Mouse (Mus musculus) stomach, postnatal 0 days (tissue): ENCODE measurements at regions not wholly inside any gene's neighbourhood (a gene's known extent, or its start where the extent isn't known, plus 50 kb on each side); places are given as distances from the start of the nearest gene placed in this dataset.

ENCODE experiments used
- ATAC-seq: fragments of 200-750 bp; cut with Nextera tagmentation; 2 replicates; pipeline ENCODE4 v1.8.0; 2017; ENCODE audit not compliant: low FRiP score, low TSS enrichment
- DNase-seq: peaks from one replicate; pipeline ENCODE4 v3.0.0-alpha.2; 2016; ENCODE audit warnings: low spot score
- H3K27ac ChIP-seq: fragments of 300-500 bp; sonication (generic); replicated peaks from 2 replicates; pipeline ENCODE4 v1.5.1; 2014; ENCODE audit warnings: mild to moderate bottlenecking, control low read depth
- H3K27me3 ChIP-seq: fragments of 300-500 bp; sonication (generic); 2 replicates; pipeline ENCODE4 v1.6.1; 2014; ENCODE audit warnings: low read length; ENCODE audit not compliant: control insufficient read depth, insufficient read depth
- H3K36me3 ChIP-seq: fragments of 300-500 bp; sonication (generic); 2 replicates; pipeline ENCODE4 v1.6.1; 2014; ENCODE audit warnings: low read length, mixed read lengths; ENCODE audit not compliant: control insufficient read depth, insufficient read depth
- H3K4me1 ChIP-seq: fragments of 300-500 bp; sonication (generic); replicated peaks from 2 replicates; pipeline ENCODE4 v1.6.1; 2014; ENCODE audit warnings: antibody characterized with exemption; ENCODE audit not compliant: control insufficient read depth, insufficient read depth
- H3K4me2 ChIP-seq: fragments of 300-500 bp; sonication (generic); replicated peaks from 2 replicates; pipeline ENCODE4 v1.6.1; 2014; ENCODE audit warnings: low read depth, mild to moderate bottlenecking, control low read depth, moderate library complexity
- H3K4me3 ChIP-seq: fragments of 300-500 bp; sonication (generic); 2 replicates; pipeline ENCODE4 v1.5.1; 2014; ENCODE audit warnings: low read depth, low read length, control low read depth
- H3K9ac ChIP-seq: fragments of 300-500 bp; sonication (generic); 2 replicates; pipeline ENCODE4 v1.6.1; 2014; ENCODE audit warnings: mild to moderate bottlenecking, low read length, control low read depth, mixed read lengths
- H3K9me3 ChIP-seq: fragments of 300-500 bp; sonication (generic); 2 replicates; pipeline ENCODE4 v1.6.1; 2016; ENCODE audit warnings: low read length; ENCODE audit not compliant: control insufficient read depth
- CTCF ChIP-seq: IDR thresholded peaks from 2 replicates; pipeline ENCODE4 v1.5.1; 2016; ENCODE audit warnings: antibody characterized with exemption, low read depth, mild to moderate bottlenecking, moderate library complexity
- EP300 ChIP-seq: optimal IDR thresholded peaks from 2 replicates; pipeline ENCODE3; 2016; ENCODE audit warnings: antibody characterized with exemption
- WGBS: fragments of 180-500 bp; shearing (Covaris S2); extraction: QIAGEN DNeasy Blood & Tissue Kit; methylation state at CpG from one replicate; pipeline ENCODE4 v1.1.7; 2014; 5-methylcytosine and 5-hydroxymethylcytosine counted together

- ATAC-seq (peak; percentile 85), DNase-seq (peak; percentile 20)
- H3K4me2 ChIP-seq = no peak overlapping the region
- H3K36me3 ChIP-seq = no peaks in the 10 kb centered on the region
- no peak overlapping the region for H3K9ac ChIP-seq
- no peak for TF ChIP-seq EP300
- TF ChIP-seq CTCF = no peak
- no peaks in the 10 kb centered on the region for H3K4me1 ChIP-seq
- no peaks in the 10 kb centered on the region for H3K27me3 ChIP-seq
- no peak overlapping the region for H3K4me3 ChIP-seq
- WGBS = 76% methylated on average over 7 of the region's 7 CpGs
- no peaks in the 10 kb centered on the region for H3K9me3 ChIP-seq
- H3K27ac ChIP-seq = no peak overlapping the region
Observed at GRCm38 (mm10) chr1:51625079-51625478, 146.9 kb upstream of the Nabp1 start.

- WGBS = 55% methylated on average over 2 of the region's 2 CpGs
- Histone ChIP-seq H3K27ac (no peak overlapping the region), H3K36me3 (no peaks in the 10 kb centered on the region), H3K9me3 (no peaks in the 10 kb centered on the region), H3K4me3 (no peak overlapping the region), H3K27me3 (no peaks in the 10 kb centered on the region), H3K4me2 (no peak overlapping the region), H3K9ac (no peak overlapping the region), H3K4me1 (no peaks in the 10 kb centered on the region)
- TF ChIP-seq EP300 (no peak), CTCF (no peak)
- ATAC-seq (peak; percentile 89), DNase-seq (peak; percentile 45)
Observed at GRCm38 (mm10) chr1:51624551-51624950, 146.3 kb upstream of the Nabp1 start.

- H3K4me3 ChIP-seq = no peak overlapping the region
- no peak for ATAC-seq
- no peaks in the 10 kb centered on the region for H3K36me3 ChIP-seq
- TF ChIP-seq CTCF (no peak), EP300 (no peak)
- DNase-seq = no peak
- H3K4me2 ChIP-seq = no peak overlapping the region
- no peak overlapping the region for H3K9ac ChIP-seq
- no peak overlapping the region for H3K27ac ChIP-seq
- no peaks in the 10 kb centered on the region for H3K9me3 ChIP-seq
- H3K4me1 ChIP-seq = no peaks in the 10 kb centered on the region
- no peaks in the 10 kb centered on the region for H3K27me3 ChIP-seq
- WGBS = 79% methylated on average over 3 of the region's 3 CpGs
Observed at GRCm38 (mm10) chr1:51622986-51623385, 144.8 kb upstream of the Nabp1 start.

GRCm38 (mm10) chr1:51622181-51622862, 144.1 kb upstream of the Nabp1 start:
- H3K9ac ChIP-seq = no peak overlapping the region
- DNase-seq (no peak), ATAC-seq (no peak)
- no peak for TF ChIP-seq CTCF
- TF ChIP-seq EP300 = no peak
- H3K4me3 ChIP-seq = no peak overlapping the region
- no peaks in the 10 kb centered on the region for H3K4me1 ChIP-seq
- H3K27me3 ChIP-seq = no peaks in the 10 kb centered on the region
- no peaks in the 10 kb centered on the region for H3K36me3 ChIP-seq
- 62% methylated on average over 9 of the region's 9 CpGs for WGBS
- no peak overlapping the region for H3K4me2 ChIP-seq
- no peak overlapping the region for H3K27ac ChIP-seq
- no peaks in the 10 kb centered on the region for H3K9me3 ChIP-seq

- no peaks in the 10 kb centered on the region for H3K36me3 ChIP-seq
- no peak for ATAC-seq
- WGBS = 75% methylated on average over 6 of the region's 6 CpGs
- DNase-seq = no peak
- H3K4me1 ChIP-seq = no peaks in the 10 kb centered on the region
- H3K9me3 ChIP-seq = no peaks in the 10 kb centered on the region
- H3K4me2 ChIP-seq = no peak overlapping the region
- H3K9ac ChIP-seq = no peak overlapping the region
- H3K4me3 ChIP-seq = no peak overlapping the region
- no peak for TF ChIP-seq CTCF
- no peak for TF ChIP-seq EP300
- H3K27ac ChIP-seq = no peak overlapping the region
- H3K27me3 ChIP-seq = no peaks in the 10 kb centered on the region
Observed at GRCm38 (mm10) chr1:51621062-51621461, 142.8 kb upstream of the Nabp1 start.

- no peak for DNase-seq
- Histone ChIP-seq H3K27ac (no peak overlapping the region), H3K27me3 (no peaks in the 10 kb centered on the region), H3K9ac (no peak overlapping the region), H3K9me3 (no peaks in the 10 kb centered on the region), H3K4me3 (no peak overlapping the region), H3K4me2 (no peak overlapping the region), H3K36me3 (no peaks in the 10 kb centered on the region), H3K4me1 (no peaks in the 10 kb centered on the region)
- ATAC-seq = no peak
- no peak for TF ChIP-seq CTCF
- TF ChIP-seq EP300 = no peak
- WGBS = 40% methylated on average over 13 of the region's 13 CpGs
Observed at GRCm38 (mm10) chr1:51617502-51618251, 139.5 kb upstream of the Nabp1 start.
